ENCODE assay signal across 7 mouse cellular contexts in the genomic region with DNA sequence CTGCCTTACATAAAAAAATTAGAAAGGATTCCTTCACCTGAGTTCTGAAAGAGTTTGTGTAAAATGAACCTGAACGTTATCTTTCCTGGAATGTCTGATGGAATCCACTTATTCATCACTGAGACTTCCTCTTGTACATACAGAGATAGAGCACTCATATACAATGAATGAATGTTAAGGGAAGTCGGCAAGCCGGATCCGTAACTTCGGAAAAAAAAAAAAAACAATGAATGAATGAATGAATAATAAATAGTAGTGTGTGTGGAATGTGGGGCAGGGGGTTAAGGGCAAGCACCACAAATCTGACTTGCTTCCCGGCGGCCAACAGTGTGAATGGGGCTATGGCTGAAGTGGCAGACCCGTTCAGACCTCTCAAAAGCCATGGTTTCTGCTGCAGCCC.
A peak's percentile ranks its signal among the peaks of the same experiment; 100 is the strongest.
DNase-seq lines count a peak whose midpoint lies in the region.

No protein-coding gene starts in this region.

- peak; percentile 70 for DNase-seq in kidney, postnatal 10 days
- DNase-seq in kidney, adult 18-20 months: no peak
- peak; percentile 87 for DNase-seq in 416B (ENCODE audit: low read depth)
- peak; percentile 71 for DNase-seq in CD4-positive helper T cell, adult 2 months (ENCODE audit: low read depth, low spot score)
- peak; percentile 92 for DNase-seq in embryo, embryonic 11.5 days (ENCODE audit: low read depth, low spot score)
- peak; percentile 53 for DNase-seq in lung, postnatal 14 days
- DNase-seq in frontal cortex, postnatal 36 days (ENCODE audit: low spot score in 2 of 2): no peak

Comparison
In these comparisons a context has a peak if more than half of its experiments do, and no peak if none do; other contexts are left out.
1. DNase-seq: peak in kidney, postnatal 10 days (single experiment), 416B (single experiment), CD4-positive helper T cell, adult 2 months (single experiment), embryo, embryonic 11.5 days (single experiment) and lung, postnatal 14 days (single experiment); none in kidney, adult 18-20 months (single experiment) and frontal cortex, postnatal 36 days (0 of 2).